Mouse (Mus musculus) CH12.LX (cell line): ENCODE data around the gene Snw1. TPM values are rescaled to one million over a fixed set of nuclear protein-coding genes. Genes with fewer than 3 reads are reported as not detected.

Experiments used
- DNase-seq: peaks from one replicate; pipeline ENCODE4 v3.0.0-alpha.2; 2013; ENCODE audit errors: extremely low read depth
- H3K27ac ChIP-seq: 2 replicates; pipeline ENCODE4 v1.5.1; 2012; ENCODE audit warnings: low read depth, mild to moderate bottlenecking, control low read depth, moderate library complexity; ENCODE audit not compliant: insufficient read depth
- H3K27me3 ChIP-seq: replicated peaks from 2 replicates; pipeline ENCODE3; 2012; ENCODE audit warnings: inconsistent platforms
- H3K36me3 ChIP-seq, 2 experiments: replicated peaks in 1 of 2; 2 replicates each; pipeline versions ENCODE3 to v1.6.1; 2012; ENCODE audit warnings: inconsistent platforms in 1 of 2, low read length in 1 of 2, mild to moderate bottlenecking in 1 of 2, mixed read lengths in 1 of 2, moderate library complexity in 1 of 2; ENCODE audit not compliant: control insufficient read depth in 1 of 2, insufficient read depth in 1 of 2
- H3K4me1 ChIP-seq, 2 experiments: 2 replicates each; pipeline ENCODE4 v1.6.1; 2012; ENCODE audit warnings: inconsistent platforms in 1 of 2, moderate library complexity in 1 of 2; ENCODE audit not compliant: insufficient read depth in 2 of 2, control insufficient read depth in 1 of 2
- H3K4me2 ChIP-seq: 2 replicates; pipeline ENCODE4 v1.6.1; 2012; ENCODE audit warnings: low read depth, mild to moderate bottlenecking, control low read depth; ENCODE audit not compliant: poor library complexity, insufficient read depth, severe bottlenecking
- H3K4me3 ChIP-seq, 3 experiments: fragments of 150-350 bp in 1 of 3; sonication (generic) in 1 of 3; replicated peaks in 1 of 3; 2 replicates each; pipeline versions ENCODE3 to v1.5.1; 2011 to 2012; ENCODE audit warnings: low read depth in 2 of 3, low read length in 2 of 3, mild to moderate bottlenecking in 2 of 3, moderate library complexity in 2 of 3, control low read depth in 1 of 3, improper control_type of control experiment in 1 of 3, inconsistent platforms in 1 of 3, mixed read lengths in 1 of 3; ENCODE audit not compliant: poor library complexity in 1 of 3
- H3K79me2 ChIP-seq: replicated peaks from 2 replicates; pipeline ENCODE4 v1.6.1; 2012; ENCODE audit warnings: mild to moderate bottlenecking, moderate library complexity; ENCODE audit not compliant: control insufficient read depth, poor library complexity, insufficient read depth, severe bottlenecking; ENCODE audit errors: extremely low read depth
- H3K9ac ChIP-seq: 2 replicates; pipeline ENCODE4 v1.6.1; 2012; ENCODE audit warnings: low read depth, mild to moderate bottlenecking, control low read depth, moderate library complexity; ENCODE audit not compliant: insufficient read depth
- H3K9me3 ChIP-seq: replicated peaks from 2 replicates; pipeline ENCODE3; 2012; ENCODE audit warnings: low read length, inconsistent platforms, mixed read lengths
- CHD2 ChIP-seq: IDR thresholded peaks from 2 replicates; pipeline ENCODE4 v1.6.1; 2011; ENCODE audit warnings: low read length, improper control_type of control experiment
- CTCF ChIP-seq, 2 experiments: IDR thresholded peaks in 1 of 2; conservative IDR thresholded peaks in 1 of 2; 2 replicates each; pipeline ENCODE4 v1.5.1; 2011 to 2012; ENCODE audit warnings: low read depth in 2 of 2, low read length in 2 of 2, improper control_type of control experiment in 1 of 2, inconsistent platforms in 1 of 2, mild to moderate bottlenecking in 1 of 2, moderate library complexity in 1 of 2
- EP300 ChIP-seq: IDR thresholded peaks from 2 replicates; pipeline ENCODE4 v1.6.1; 2011; ENCODE audit warnings: low read length, improper control_type of control experiment
- ETS1 ChIP-seq: conservative IDR thresholded peaks from 2 replicates; pipeline ENCODE4 v1.6.1; 2012; ENCODE audit warnings: low read depth, mild to moderate bottlenecking, inconsistent platforms, low read length, improper control_type of control experiment, moderate library complexity
- JUN ChIP-seq: IDR thresholded peaks from 2 replicates; pipeline ENCODE4 v1.6.1; 2011; ENCODE audit warnings: low read depth, mild to moderate bottlenecking, low read length, improper control_type of control experiment, moderate library complexity; ENCODE audit not compliant: insufficient read depth
- JUND ChIP-seq: conservative IDR thresholded peaks from 2 replicates; pipeline ENCODE4 v1.6.1; 2011; ENCODE audit warnings: low read depth, low read length, improper control_type of control experiment
- MAFK ChIP-seq: IDR thresholded peaks from 2 replicates; pipeline ENCODE4 v1.6.1; 2011; ENCODE audit warnings: low read length, improper control_type of control experiment; ENCODE audit not compliant: insufficient replicate concordance
- MAX ChIP-seq: IDR thresholded peaks from 2 replicates; pipeline ENCODE4 v1.6.1; 2011; ENCODE audit warnings: low read length, improper control_type of control experiment
- MAZ ChIP-seq: IDR thresholded peaks from 2 replicates; pipeline ENCODE4 v1.6.1; 2012; ENCODE audit warnings: low read depth, mild to moderate bottlenecking, inconsistent platforms, low read length, improper control_type of control experiment, moderate library complexity
- MEF2A ChIP-seq: IDR thresholded peaks from 2 replicates; pipeline ENCODE4 v1.6.1; 2014; ENCODE audit warnings: low read depth, mild to moderate bottlenecking, inconsistent platforms, low read length, improper control_type of control experiment, borderline replicate concordance
- RAD21 ChIP-seq: IDR thresholded peaks from 2 replicates; pipeline ENCODE4 v1.6.1; 2011; ENCODE audit warnings: low read depth, mild to moderate bottlenecking, low read length, improper control_type of control experiment, moderate library complexity
- RCOR1 ChIP-seq: conservative IDR thresholded peaks from 2 replicates; pipeline ENCODE4 v1.6.1; 2012; ENCODE audit warnings: low read depth, mild to moderate bottlenecking, inconsistent platforms, low read length, improper control_type of control experiment
- SIN3A ChIP-seq: IDR thresholded peaks from 2 replicates; pipeline ENCODE4 v1.6.1; 2012; ENCODE audit warnings: low read length, improper control_type of control experiment, inconsistent platforms
- TBP ChIP-seq: conservative IDR thresholded peaks from 2 replicates; pipeline ENCODE4 v1.6.1; 2011; ENCODE audit warnings: low read depth, low read length, improper control_type of control experiment
- TCF12 ChIP-seq: IDR thresholded peaks from 2 replicates; pipeline ENCODE4 v1.6.1; 2014; ENCODE audit warnings: low read depth, mild to moderate bottlenecking, inconsistent platforms, low read length, improper control_type of control experiment
- UBTF ChIP-seq: IDR thresholded peaks from 2 replicates; pipeline ENCODE4 v1.6.1; 2012; ENCODE audit warnings: low read depth, mild to moderate bottlenecking, inconsistent platforms, low read length, improper control_type of control experiment, moderate library complexity
- ZMIZ1 ChIP-seq: IDR thresholded peaks from 2 replicates; pipeline ENCODE4 v1.6.1; 2012; ENCODE audit warnings: low read depth, mild to moderate bottlenecking, inconsistent platforms, low read length, improper control_type of control experiment
- ZNF384 ChIP-seq: IDR thresholded peaks from 2 replicates; pipeline ENCODE4 v1.6.1; 2012; ENCODE audit warnings: low read depth, low read length, improper control_type of control experiment, inconsistent platforms
- dilution Hi-C: fragments of 300-500 bp; cut with MboI; formaldehyde crosslinking; loops from 2 replicates; pipeline ENCODE4 v1.14.3; 2020; ENCODE audit warnings: low sequenced_read_pairs; ENCODE audit not compliant: extremely low pct_unique_long_range_greater_than_20kb, extremely low pct_ligation_motif_present
- in situ Hi-C: fragments of 300-500 bp; cut with MboI; formaldehyde crosslinking; loops from 3 replicates; pipeline ENCODE4 v1.14.3; 2019; ENCODE audit warnings: low sequenced_read_pairs, low pct_ligation_motif_present, low pct_unique_long_range_greater_than_20kb, mixed read lengths
- polyA plus RNA-seq: library from polyadenylated mRNA; unstranded; fragments of >175 nt; gene quantifications from 2 replicates; pipeline ENCODE4 v1.2.1, GENCODE M21; 2012; ENCODE audit warnings: low read depth; ENCODE audit not compliant: insufficient read length
- total RNA-seq, 2 experiments: library from RNA; depleted of rRNA; stranded (reverse); fragments of 300-350 nt in 1 of 2; fragments of >200 nt in 1 of 2; gene quantifications; 2 replicates each; pipeline ENCODE4 v1.2.3; 2012 to 2014

The Snw1 gene
- total and polyA plus RNA-seq, 3 experiments, result 78.0 to 116 (median 96.8) TPM

DNA sequence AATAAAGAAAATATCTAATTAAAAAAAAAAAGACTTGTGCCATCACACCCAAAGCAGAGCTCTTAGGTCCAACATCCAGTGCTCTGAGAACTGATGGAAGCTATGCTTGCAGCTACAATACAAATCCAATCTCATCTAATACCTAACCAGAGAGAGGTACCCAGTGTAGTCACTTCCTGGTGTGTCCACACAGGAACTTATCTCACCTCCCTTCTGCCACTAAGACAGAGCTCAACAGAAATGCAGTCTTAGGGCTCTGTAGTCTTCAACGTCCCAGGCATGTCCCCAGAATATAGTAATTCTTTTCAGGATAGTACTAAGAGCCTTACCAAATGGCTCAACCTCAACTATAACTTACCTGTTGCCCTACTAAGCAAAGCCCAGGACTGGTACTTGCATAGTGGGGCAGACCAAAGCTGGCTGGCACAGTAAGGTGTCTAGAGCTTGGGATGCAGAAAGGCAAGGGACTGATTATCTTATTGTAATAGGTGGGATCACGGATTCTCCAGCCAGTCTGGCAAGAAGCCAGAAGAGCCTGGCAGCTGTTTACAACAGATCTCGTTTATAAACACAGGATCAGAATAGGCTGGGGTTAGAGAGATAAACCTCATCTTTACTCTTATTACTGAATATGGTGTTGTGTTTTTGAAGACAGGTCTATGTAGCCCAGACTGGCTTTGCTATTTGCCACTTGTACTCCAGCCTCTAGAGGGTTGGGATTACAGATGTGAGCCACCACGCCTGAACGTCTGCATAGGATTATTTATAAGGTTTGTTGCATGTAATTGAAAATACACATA, 50.2 kb downstream of the Snw1 start:
- H3K9me3 ChIP-seq, result peaks cover 5% of the 10 kb centered on the region
- dilution Hi-C loops, result no loop called here
- peaks cover 28 to 56% of the 10 kb centered on the region in 2 experiments for H3K36me3 ChIP-seq
- TF ChIP-seq EP300 (no peak), RAD21 (no peak), MAZ (no peak), ZNF384 (no peak), MAX (no peak), ETS1 (no peak), CHD2 (no peak), JUN (no peak), ZMIZ1 (no peak)
- H3K4me2 ChIP-seq, result no peak overlapping the region
- in situ Hi-C loops, result no loop called here
- H3K27me3 ChIP-seq, result no peaks in the 10 kb centered on the region
- no peak for DNase-seq
- no peak overlapping the region for H3K9ac ChIP-seq
- no peak overlapping the region for H3K27ac ChIP-seq
- no peaks in the 10 kb centered on the region for H3K79me2 ChIP-seq
- peaks cover 4 to 40% of the 10 kb centered on the region in 2 experiments; a peak in 3 of 4 replicates for H3K4me1 ChIP-seq
- no peak overlapping the region for H3K4me3 ChIP-seq

DNA sequence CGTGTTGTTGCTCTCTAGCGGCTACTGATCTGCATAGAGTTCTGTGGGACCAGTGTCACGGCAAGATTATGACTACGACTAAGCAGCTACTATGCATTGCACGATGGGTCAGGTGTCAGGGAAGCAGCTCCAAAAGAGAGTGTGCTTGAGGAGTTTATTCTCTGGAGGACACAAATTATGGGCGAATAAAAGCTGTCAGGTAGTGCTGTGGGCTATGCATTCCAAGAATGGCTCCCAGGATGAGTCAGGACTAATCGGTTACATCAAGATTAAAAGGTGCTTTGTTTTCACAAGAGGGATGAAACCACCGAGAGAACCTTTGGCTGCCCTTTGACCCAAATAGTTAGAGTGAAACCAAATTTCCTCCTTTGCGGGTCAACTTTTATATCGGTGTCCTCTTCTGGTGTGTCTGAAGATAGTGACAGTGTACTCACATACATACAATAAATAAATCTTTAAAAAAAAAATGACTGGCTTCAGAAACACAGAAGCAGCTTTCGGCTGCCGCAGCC, 52.0 kb downstream of the Snw1 start:
- TF ChIP-seq TCF12 (no peak), MEF2A (no peak), RCOR1 (no peak), CTCF (conservative IDR thresholded peaks at IDR 0.05 in 1 of 2, IDR thresholded peaks at IDR 0.05 in 1 of 2; ENCODE audit: low read depth in 2 of 2, low read length in 2 of 2) (no peak), UBTF (no peak), SIN3A (no peak), TBP (no peak), JUND (no peak), MAFK (no peak)
- TF ChIP-seq, all 38 proteins: peak for 0
- H3K9ac ChIP-seq, result no peak overlapping the region
- no peak overlapping the region for H3K4me3 ChIP-seq
- peaks cover 15 to 39% of the 10 kb centered on the region in 2 experiments for H3K36me3 ChIP-seq
- H3K9me3 ChIP-seq, result peaks cover 5% of the 10 kb centered on the region
- no peak for DNase-seq
- H3K79me2 ChIP-seq, result no peaks in the 10 kb centered on the region
- in situ Hi-C loops, result no loop called here
- dilution Hi-C loops, result no loop called here
- H3K4me2 ChIP-seq, result no peak overlapping the region
- peaks cover 4 to 23% of the 10 kb centered on the region in 2 experiments; a peak in 3 of 4 replicates for H3K4me1 ChIP-seq
- no peak overlapping the region for H3K27ac ChIP-seq
- no peaks in the 10 kb centered on the region for H3K27me3 ChIP-seq
